Mouse (Mus musculus) lung, adult 2 months (tissue): ENCODE measurements around the gene Pbx3.

ENCODE experiments used
- CTCF ChIP-seq: fragments of 200-500 bp; IDR thresholded peaks from 2 replicates; pipeline ENCODE4 v1.5.1; 2011; ENCODE audit warnings: mild to moderate bottlenecking, low read length, control low read depth; ENCODE audit not compliant: insufficient read depth
- POLR2A ChIP-seq: fragments of 200-500 bp; IDR thresholded peaks from 2 replicates; pipeline ENCODE4 v1.6.1; 2011; ENCODE audit warnings: low read depth, mild to moderate bottlenecking, control low read depth, low read length, borderline replicate concordance; ENCODE audit errors: extremely low read depth

DNA sequence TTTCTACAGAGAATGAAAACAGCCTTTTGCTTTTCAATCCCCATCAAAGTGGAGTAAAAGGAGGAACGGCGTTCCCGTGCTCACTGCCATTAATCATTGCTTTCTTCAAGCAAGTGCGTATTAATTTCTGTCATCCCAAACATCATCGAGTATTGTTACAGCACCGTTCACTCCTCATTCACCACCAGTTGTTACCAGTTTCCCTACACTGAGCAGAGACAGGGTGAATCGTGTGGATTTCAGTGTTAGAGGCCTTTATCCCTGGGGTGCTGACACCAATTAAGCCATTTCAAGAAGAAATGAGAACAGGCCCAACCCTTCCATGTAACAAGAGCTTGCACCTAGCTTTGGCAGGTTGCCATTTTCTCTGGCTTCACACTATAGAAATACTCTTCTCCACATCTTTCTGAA, 17.1 kb downstream of the Pbx3 start:
- TF ChIP-seq CTCF = no peak
- no peak for TF ChIP-seq POLR2A
